Mouse (Mus musculus): ENCODE results near the gene Inafm2.

DNA sequence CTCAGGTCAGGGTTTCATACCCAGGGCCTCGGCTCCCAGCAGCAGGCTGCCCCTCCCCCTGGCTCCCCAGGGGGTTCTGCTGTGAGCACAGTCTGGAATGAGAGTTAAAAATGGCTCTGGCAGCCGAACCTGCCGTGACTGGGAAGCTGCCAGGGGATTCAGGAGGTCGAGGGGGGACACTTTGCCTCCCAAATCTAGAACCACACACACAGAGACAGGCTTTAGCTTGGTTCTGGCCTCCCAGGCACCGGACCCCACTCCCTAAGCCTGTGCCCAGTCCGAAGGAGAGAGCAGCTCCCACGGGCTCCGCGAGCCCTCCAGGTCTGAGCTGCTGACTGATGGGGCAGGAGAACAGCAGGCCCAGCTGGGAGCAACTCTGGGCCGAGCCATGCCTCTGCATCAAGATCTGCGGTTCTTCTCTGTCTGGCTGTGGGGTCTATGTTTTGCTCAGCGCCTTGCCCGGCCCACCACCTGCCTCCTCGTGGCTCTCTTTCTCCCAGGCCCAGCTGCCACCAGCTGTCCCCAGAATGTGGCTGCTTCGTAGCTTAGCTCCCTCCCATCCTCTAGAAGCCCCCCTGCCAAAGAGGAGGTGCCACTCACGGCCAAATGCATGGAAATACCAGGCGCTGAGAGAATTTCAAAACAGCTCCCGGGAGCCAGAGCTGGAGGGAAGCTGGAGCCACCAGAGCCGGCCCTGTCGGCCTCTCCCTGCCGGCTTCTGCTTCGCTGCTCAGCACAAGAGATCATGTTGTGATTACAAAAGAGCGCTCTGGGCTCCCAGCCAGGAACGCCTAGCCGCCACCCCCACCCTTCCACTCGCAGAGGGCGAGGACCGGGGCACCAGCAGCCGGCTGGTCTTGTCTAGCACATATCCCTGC is 16.6 kb downstream of the Inafm2 start, which contains the start of gene Ccdc9b:
- TF ChIP-seq POLR2A (IDR thresholded peaks at IDR 0.05; ENCODE audit: insufficient read depth, low read length) (no peak), CTCF (IDR thresholded peaks at IDR 0.05; ENCODE audit: low read depth, low read length) (no peak), EP300 (IDR thresholded peaks at IDR 0.05; ENCODE audit: insufficient read depth, low read depth, low read length) (no peak)

All from ES-Bruce4 (cell line).